Mouse (Mus musculus): ENCODE measurements around the gene Cd2. TPM values are rescaled to one million over a fixed set of nuclear protein-coding genes. Genes with fewer than 3 reads are reported as not detected.

Gene Cd2
- polyA plus RNA-seq, 1 experiment from 2014 or later: 0.14 TPM

DNA sequence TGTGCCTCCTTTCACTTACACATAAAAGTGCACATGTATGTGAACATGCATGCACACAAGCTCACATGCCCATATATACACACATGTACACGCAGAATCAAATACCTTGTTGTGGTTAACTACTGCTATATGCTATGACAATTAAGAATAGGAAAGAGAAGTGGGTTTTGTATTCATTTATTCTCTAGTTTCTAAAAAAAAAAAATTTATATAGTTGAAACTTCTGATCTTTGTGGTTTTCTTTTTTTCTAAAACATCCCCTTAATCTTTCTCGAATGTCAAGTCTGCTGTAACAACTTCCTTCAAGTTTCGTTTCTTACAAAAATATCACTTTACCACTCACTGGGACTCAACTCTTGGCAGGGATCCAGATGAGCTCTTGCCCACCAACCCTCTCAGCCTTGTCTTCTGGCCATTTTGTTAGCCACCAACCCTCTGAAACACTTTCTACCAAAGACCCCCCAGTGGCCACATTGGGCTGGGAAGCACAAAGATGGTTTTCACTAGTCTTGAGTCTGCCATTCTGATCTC is 22.1 kb downstream of the Cd2 start:
- H3K4me1 ChIP-seq: no peaks in the 10 kb centered on the region
- H3K27ac ChIP-seq: no peak overlapping the region
- no peak for ATAC-seq (ENCODE audit: insufficient read depth, low FRiP score, low read depth)
- WGBS: 68% methylated on average over 3 of the region's 3 CpGs
- H3K9ac ChIP-seq: no peak overlapping the region
- no peak overlapping the region for H3K4me3 ChIP-seq (replicated peaks)
- no peaks in the 10 kb centered on the region for H3K36me3 ChIP-seq
- H3K9me3 ChIP-seq: no peaks in the 10 kb centered on the region
- H3K27me3 ChIP-seq (replicated peaks): no peaks in the 10 kb centered on the region
- H3K4me2 ChIP-seq: no peak overlapping the region

DNA sequence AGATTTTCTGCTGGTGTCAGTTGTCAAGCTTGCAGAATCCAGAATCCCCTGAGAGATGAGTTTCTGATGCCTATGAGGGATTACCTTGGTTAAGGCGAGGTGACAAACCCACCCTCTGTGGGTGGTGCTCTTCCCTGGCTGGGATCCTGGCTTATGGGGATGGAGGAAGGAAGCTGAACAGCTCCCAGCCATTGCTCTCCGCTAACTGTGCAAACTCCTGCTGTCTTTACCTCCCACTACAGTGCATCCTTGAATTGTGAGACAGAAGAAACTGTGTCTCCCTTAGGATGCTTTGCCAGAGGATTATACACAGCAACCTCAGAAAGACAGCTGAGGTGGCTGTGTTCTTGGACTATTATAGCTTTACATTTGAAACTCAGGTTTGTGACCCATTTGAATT is 28.8 kb downstream of the Cd2 start:
- 64% methylated on average over 2 of the region's 2 CpGs for whole genome bisulfite sequencing
- H3K27ac ChIP-seq: no peak overlapping the region
- H3K9me3 ChIP-seq: no peaks in the 10 kb centered on the region
- H3K4me3 ChIP-seq (replicated peaks): no peak overlapping the region
- ATAC-seq (ENCODE audit: insufficient read depth, low FRiP score, low read depth): no peak
- no peaks in the 10 kb centered on the region for H3K4me1 ChIP-seq
- no peak overlapping the region for H3K9ac ChIP-seq
- H3K27me3 ChIP-seq (replicated peaks): no peaks in the 10 kb centered on the region
- H3K36me3 ChIP-seq: no peaks in the 10 kb centered on the region
- no peak overlapping the region for H3K4me2 ChIP-seq

DNA sequence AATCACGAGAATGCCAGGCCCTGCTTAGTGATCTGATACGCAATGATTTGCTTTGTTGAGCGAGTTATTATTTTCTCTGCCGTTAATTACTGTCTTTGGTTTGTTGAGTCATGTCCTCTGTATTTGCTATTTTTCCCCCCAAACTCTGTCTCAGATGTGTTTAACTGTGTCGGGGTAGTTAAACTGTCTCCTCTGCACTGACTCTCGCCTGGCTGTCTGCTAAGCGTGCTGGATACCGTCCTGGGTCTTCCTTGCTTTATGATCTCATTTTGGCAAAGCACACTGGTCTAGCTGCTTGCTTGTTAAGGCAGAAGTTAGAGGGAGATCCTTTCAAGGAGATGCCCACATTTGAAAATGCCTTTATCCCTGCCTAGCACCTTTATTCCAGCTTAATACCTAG is 31.6 kb downstream of the Cd2 start:
- Histone ChIP-seq H3K27me3 (replicated peaks) (no peaks in the 10 kb centered on the region), H3K9ac (no peak overlapping the region), H3K9me3 (no peaks in the 10 kb centered on the region), H3K27ac (no peak overlapping the region), H3K36me3 (no peaks in the 10 kb centered on the region), H3K4me2 (no peak overlapping the region), H3K4me3 (replicated peaks) (no peak overlapping the region), H3K4me1 (no peaks in the 10 kb centered on the region)
- 63% methylated on average over 8 of the region's 8 CpGs for WGBS
- ATAC-seq (ENCODE audit: insufficient read depth, low FRiP score, low read depth): no peak

DNA sequence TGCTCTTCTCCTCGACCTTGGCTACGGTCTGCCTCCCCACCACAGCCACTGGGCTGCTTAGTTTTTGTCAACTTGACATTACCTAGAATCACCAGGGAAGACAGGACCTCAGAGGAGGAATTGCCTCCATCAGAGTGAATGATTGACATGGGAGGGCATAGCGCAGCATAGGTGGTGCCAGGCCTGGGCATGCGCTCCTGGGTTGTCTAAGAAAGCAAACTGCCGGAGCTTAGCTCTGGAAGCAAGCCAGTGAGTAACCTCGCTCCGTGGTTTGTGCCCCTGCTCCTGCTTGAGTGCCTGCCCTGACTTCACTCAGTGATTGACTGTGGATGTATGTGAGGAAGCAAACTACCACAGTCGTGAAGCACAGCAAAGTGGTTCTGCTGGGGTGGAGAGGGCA is 35.6 kb downstream of the Cd2 start:
- ATAC-seq (ENCODE audit: insufficient read depth, low FRiP score, low read depth): no peak
- Histone ChIP-seq H3K36me3 (no peaks in the 10 kb centered on the region), H3K27me3 (replicated peaks) (no peaks in the 10 kb centered on the region), H3K4me2 (no peak overlapping the region), H3K4me3 (replicated peaks) (no peak overlapping the region), H3K9ac (no peak overlapping the region), H3K4me1 (no peaks in the 10 kb centered on the region), H3K27ac (no peak overlapping the region), H3K9me3 (no peaks in the 10 kb centered on the region)
- 73% methylated on average over 8 of the region's 8 CpGs for WGBS

DNA sequence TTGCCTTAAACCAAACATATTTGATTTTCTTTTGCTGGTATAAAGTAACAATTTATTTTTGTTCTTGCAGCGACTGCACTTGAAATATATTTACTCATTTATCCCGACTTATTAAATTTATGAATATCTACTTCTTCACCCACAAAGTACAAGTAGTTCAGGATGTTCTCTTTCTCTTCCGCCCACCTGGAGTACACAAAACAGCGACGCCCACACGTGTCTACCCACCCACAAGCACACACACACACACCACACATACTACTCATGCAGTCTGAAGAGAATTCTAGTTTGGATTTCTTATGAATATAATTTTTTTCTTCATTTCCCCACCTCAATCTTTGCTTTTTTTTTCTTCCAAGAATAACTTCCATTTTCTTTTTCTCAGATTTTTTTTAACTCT is 37.9 kb downstream of the Cd2 start:
- Histone ChIP-seq H3K36me3 (no peaks in the 10 kb centered on the region), H3K9ac (no peak overlapping the region), H3K9me3 (no peaks in the 10 kb centered on the region), H3K4me2 (no peak overlapping the region), H3K4me1 (no peaks in the 10 kb centered on the region), H3K27me3 (replicated peaks) (no peaks in the 10 kb centered on the region), H3K27ac (no peak overlapping the region), H3K4me3 (replicated peaks) (no peak overlapping the region)
- 89% methylated on average over 6 of the region's 6 CpGs for WGBS
- no peak for ATAC-seq (ENCODE audit: insufficient read depth, low FRiP score, low read depth)

DNA sequence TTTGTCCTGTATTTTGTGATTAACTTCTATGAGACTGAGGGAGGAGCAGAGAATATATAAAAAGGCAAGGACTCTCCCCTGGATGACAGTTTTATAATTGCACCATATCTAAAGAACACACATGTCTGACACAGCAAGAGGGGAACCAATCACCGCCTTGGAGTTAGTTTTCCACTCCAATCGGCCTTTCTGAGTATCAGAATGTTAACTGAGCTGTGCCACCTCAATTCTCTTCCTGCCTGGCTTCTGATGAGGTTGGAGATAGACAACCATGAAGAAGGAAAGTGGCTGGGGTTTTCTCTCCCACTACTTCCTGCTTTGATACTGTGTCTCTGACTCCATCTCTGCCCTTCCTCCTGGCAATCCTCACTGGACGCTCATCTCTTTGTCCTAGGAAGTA is 42.5 kb downstream of the Cd2 start:
- 72% methylated on average over 3 of the region's 3 CpGs for WGBS
- H3K27ac ChIP-seq: no peak overlapping the region
- no peak overlapping the region for H3K4me2 ChIP-seq
- H3K9me3 ChIP-seq: no peaks in the 10 kb centered on the region
- H3K4me3 ChIP-seq (replicated peaks): no peak overlapping the region
- no peaks in the 10 kb centered on the region for H3K4me1 ChIP-seq
- H3K27me3 ChIP-seq (replicated peaks): no peaks in the 10 kb centered on the region
- H3K9ac ChIP-seq: no peak overlapping the region
- no peak for ATAC-seq (ENCODE audit: insufficient read depth, low FRiP score, low read depth)
- no peaks in the 10 kb centered on the region for H3K36me3 ChIP-seq

DNA sequence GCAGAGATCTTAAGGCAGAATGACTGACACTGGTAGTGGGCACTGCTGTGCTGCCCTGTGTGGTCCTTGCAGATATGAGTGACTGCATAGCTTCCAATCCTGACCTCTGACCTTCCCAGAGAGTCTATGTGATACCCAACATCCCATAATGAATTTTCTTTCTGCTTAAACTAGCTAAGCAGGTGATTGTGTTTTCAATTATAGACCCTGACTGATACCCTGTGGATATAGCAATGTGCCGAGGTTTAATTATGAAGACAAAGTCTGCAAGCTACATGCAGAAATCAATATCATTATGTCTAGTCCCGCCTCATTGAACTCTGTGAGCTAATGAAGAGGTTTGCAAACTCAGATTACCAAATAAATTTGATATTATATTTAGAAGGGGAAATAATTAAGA is 44.7 kb downstream of the Cd2 start:
- Histone ChIP-seq H3K4me3 (replicated peaks) (no peak overlapping the region), H3K27me3 (replicated peaks) (no peaks in the 10 kb centered on the region), H3K9me3 (no peaks in the 10 kb centered on the region), H3K4me1 (no peaks in the 10 kb centered on the region), H3K9ac (no peak overlapping the region), H3K27ac (no peak overlapping the region), H3K4me2 (no peak overlapping the region), H3K36me3 (no peaks in the 10 kb centered on the region)
- no peak for ATAC-seq (ENCODE audit: insufficient read depth, low FRiP score, low read depth)
- 80% methylated on average over 2 of the region's 2 CpGs for WGBS

DNA sequence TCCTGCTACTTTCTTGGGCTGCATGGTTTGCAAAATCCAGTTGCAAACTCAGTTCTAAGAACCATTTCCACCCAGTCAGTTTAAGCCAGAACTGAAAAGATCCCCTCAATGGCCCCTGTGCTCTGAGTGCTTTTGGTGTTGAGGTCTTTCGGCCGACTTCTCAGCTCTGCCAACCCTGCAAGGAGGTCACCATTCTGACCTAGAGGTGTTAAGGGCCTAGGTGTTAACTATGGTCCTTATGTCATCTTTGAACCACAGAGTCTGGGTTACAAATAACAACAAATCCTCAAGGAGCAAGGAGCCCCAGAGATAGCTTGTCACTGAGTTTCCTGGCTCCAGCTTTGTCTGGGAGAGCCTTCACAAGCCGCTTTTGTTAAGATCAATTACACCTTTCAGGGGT is 45.9 kb downstream of the Cd2 start:
- H3K9me3 ChIP-seq: no peaks in the 10 kb centered on the region
- H3K9ac ChIP-seq: no peak overlapping the region
- no peak for ATAC-seq (ENCODE audit: insufficient read depth, low FRiP score, low read depth)
- no peaks in the 10 kb centered on the region for H3K4me1 ChIP-seq
- H3K36me3 ChIP-seq: no peaks in the 10 kb centered on the region
- H3K4me2 ChIP-seq: no peak overlapping the region
- WGBS: 68% methylated on average over 3 of the region's 3 CpGs
- H3K27me3 ChIP-seq (replicated peaks): no peaks in the 10 kb centered on the region
- no peak overlapping the region for H3K27ac ChIP-seq
- H3K4me3 ChIP-seq (replicated peaks): no peak overlapping the region

DNA sequence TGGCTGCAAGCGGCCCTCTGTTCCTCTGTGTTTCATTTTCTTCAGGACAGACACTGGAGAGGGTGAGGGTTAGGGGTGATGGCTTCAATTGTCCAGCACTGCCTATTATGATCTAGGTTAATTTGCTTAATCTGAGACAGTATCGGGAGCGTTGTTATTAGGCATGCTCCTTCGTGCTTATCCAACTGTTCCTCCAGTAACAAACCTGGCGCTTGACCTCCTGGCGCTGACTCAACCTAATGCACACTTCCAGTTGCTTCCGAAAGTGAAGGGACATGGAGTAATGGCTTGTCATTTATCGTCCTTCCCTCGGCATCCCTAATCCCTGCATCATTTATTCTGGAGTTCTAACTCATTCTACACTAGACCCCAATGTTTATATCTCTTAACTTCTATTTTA is 46.9 kb downstream of the Cd2 start:
- Histone ChIP-seq H3K4me1 (no peaks in the 10 kb centered on the region), H3K4me3 (replicated peaks) (no peak overlapping the region), H3K27ac (no peak overlapping the region), H3K9ac (no peak overlapping the region), H3K9me3 (no peaks in the 10 kb centered on the region), H3K36me3 (no peaks in the 10 kb centered on the region), H3K27me3 (replicated peaks) (no peaks in the 10 kb centered on the region), H3K4me2 (no peak overlapping the region)
- WGBS: 70% methylated on average over 9 of the region's 9 CpGs
- ATAC-seq (ENCODE audit: insufficient read depth, low FRiP score, low read depth): no peak

DNA sequence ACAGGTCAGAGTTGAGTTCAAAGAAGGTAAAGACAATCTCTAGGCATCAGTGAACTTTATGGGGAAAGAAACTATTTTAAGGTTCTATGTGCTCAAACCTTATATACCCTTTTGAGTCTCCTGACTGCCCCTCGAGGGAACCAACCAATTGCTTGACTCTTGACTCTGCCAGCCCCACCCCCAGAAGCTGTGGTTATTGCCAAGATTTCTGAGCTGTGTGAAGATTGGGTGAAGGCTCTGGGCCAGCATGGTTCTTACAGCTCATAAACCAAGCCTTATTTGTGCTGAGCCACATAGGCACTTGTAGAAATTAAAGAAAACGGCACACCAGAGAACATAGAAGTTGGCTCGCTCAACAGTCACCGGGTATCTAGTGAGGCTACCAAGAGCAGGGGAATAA is 48.5 kb downstream of the Cd2 start:
- Histone ChIP-seq H3K27ac (no peak overlapping the region), H3K36me3 (no peaks in the 10 kb centered on the region), H3K4me3 (replicated peaks) (no peak overlapping the region), H3K9ac (no peak overlapping the region), H3K4me2 (no peak overlapping the region), H3K9me3 (no peaks in the 10 kb centered on the region), H3K27me3 (replicated peaks) (no peaks in the 10 kb centered on the region), H3K4me1 (no peaks in the 10 kb centered on the region)
- ATAC-seq (ENCODE audit: insufficient read depth, low FRiP score, low read depth): no peak
- WGBS: 84% methylated on average over 4 of the region's 4 CpGs

DNA sequence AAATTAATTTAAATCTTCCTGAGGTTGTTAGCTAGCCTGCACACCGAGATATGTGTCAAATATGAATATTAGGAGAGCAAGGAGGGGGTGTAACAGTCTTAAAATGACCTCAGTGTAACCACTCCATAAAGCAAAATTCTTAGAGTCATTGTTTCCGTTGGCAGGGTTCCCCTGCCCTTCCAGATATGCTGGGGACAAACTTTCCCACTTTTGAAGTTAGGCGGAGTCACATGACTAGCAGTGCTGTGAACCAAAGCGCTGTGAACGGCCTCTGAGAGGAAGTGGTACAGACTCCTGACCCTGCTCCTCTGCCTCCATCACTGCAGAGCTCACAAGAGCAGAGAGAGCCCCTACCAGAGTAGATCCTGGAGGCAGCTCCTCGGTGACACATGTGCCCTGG is 49.0 kb downstream of the Cd2 start:
- H3K36me3 ChIP-seq: no peaks in the 10 kb centered on the region
- no peaks in the 10 kb centered on the region for H3K9me3 ChIP-seq
- no peak overlapping the region for H3K4me2 ChIP-seq
- H3K4me3 ChIP-seq (replicated peaks): no peak overlapping the region
- no peaks in the 10 kb centered on the region for H3K27me3 ChIP-seq (replicated peaks)
- H3K27ac ChIP-seq: no peak overlapping the region
- H3K9ac ChIP-seq: no peak overlapping the region
- 84% methylated on average over 6 of the region's 6 CpGs for WGBS
- no peaks in the 10 kb centered on the region for H3K4me1 ChIP-seq
- no peak for ATAC-seq (ENCODE audit: insufficient read depth, low FRiP score, low read depth)

DNA sequence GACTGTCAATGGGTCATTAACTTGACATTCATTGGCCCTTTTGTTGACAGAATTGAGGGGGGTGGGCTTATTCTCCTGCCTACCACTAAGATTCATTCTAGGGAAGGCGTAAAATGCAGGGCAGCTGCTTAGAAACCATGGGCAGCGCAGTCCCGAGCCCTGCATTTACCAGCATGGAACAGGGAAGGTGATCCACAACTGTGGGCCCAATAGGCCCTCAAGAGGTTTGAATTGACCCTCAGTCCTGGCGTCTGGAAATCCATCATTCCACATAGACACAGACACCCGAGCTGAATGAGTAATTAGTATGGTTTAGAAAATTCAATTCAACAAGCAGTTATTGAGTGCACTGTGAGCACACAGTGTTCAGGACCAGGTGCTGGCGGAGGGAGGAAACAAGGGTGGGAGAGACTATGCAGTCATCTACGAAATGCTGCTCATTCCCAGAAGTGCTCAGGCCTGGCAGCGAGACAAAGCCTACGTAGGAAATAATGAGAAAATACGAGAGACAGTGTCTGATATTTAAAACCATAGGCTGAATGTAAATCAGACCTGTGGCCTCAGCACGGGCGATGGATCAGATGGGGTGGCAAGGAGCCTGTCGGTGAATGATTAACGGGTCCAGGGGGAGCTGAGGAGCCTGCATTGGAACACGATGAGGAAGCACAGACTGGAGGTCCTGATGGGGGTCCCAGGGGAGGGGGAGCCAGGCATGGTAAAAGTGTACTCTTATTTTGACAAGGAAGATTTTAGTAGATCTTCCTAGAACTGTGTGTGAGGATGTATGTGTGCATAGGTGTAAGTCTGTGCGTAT is 50.5 kb downstream of the Cd2 start:
- WGBS: 39% methylated on average over 16 of the region's 16 CpGs
- Histone ChIP-seq H3K27me3 (replicated peaks) (no peaks in the 10 kb centered on the region), H3K27ac (no peak overlapping the region), H3K9ac (no peak overlapping the region), H3K36me3 (no peaks in the 10 kb centered on the region), H3K4me3 (replicated peaks) (no peak overlapping the region), H3K9me3 (no peaks in the 10 kb centered on the region), H3K4me1 (no peaks in the 10 kb centered on the region), H3K4me2 (no peak overlapping the region)
- ATAC-seq (ENCODE audit: insufficient read depth, low FRiP score, low read depth): no peak

DNA sequence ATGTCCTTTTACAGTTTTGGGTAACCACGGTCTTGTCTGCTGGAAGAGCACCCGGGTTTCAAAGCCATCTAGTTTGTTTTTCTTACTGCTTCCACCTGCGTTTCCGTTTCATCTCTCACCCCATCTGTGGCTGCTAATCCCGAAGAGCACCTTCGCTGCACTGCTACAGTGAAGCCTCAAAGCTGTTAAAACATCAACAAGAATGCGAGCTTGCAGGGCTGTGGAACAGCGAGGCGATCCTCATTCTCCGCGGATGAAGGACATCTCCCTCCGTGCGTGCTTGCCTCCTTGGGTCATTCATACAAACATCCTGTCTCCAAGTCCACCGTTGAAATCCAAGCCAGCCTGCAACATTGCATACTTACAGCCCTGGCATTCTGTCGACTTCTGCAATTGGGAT is 51.5 kb downstream of the Cd2 start:
- Histone ChIP-seq H3K27ac (no peak overlapping the region), H3K27me3 (replicated peaks) (no peaks in the 10 kb centered on the region), H3K4me3 (replicated peaks) (no peak overlapping the region), H3K9ac (no peak overlapping the region), H3K4me1 (no peaks in the 10 kb centered on the region), H3K9me3 (no peaks in the 10 kb centered on the region), H3K36me3 (no peaks in the 10 kb centered on the region), H3K4me2 (peak overlapping the region; percentile 2; the same call in 1 of the 2 replicates)
- no peak for ATAC-seq (ENCODE audit: insufficient read depth, low FRiP score, low read depth)
- 28% methylated on average over 15 of the region's 15 CpGs for WGBS

Measured in stomach, embryonic 15.5 days (tissue).